Mouse (Mus musculus) megakaryocyte progenitor cell, adult 5-6 weeks (primary cell): ENCODE results near the gene Strc. TPM values are rescaled to one million over a fixed set of nuclear protein-coding genes. Genes with fewer than 3 reads are reported as not detected.
"Not testable (repeated sequence)": the region's sequence is repeated elsewhere in the genome, so short reads cannot be mapped to it uniquely, and the experiment has no call there.

ENCODE experiments used
- ATAC-seq: replicated peaks from 2 replicates; pipeline ENCODE4 v1.8.0; 2016; ENCODE audit warnings: mild to moderate bottlenecking, moderate TSS enrichment, inconsistent platforms; ENCODE audit not compliant: poor library complexity
- total RNA-seq, 2 experiments: library from RNA; stranded (forward) in 1 of 2; stranded (reverse) in 1 of 2; fragments of 157-497, 149-512 nt in 1 of 2; fragments of 200-1000 nt in 1 of 2; gene quantifications; 2 replicates each; pipeline versions ENCODE4 v1.2.3 to v1.2.4; 2015 to 2017

Gene Strc
- total RNA-seq (2015), result not detected in 2 replicates
- not detected in 2 replicates for total RNA-seq (2017)

GRCm38 (mm10) chr2:121386961-121387575 is at the start of gene Strc:
TSS of gene Strc (minus strand) at chr2:121387168.
- ATAC-seq, result not testable (repeated sequence)

- ATAC-seq, result peak; percentile 78
Observed at GRCm38 (mm10) chr2:121434854-121435253, 47.9 kb upstream of the Strc start.

GRCm38 (mm10) chr2:121425890-121426289 is 38.9 kb upstream of the Strc start:
- no peak for ATAC-seq

GRCm38 (mm10) chr2:121423166-121423565 is 36.2 kb upstream of the Strc start:
- no peak for ATAC-seq

GRCm38 (mm10) chr2:121418476-121418875 is 31.5 kb upstream of the Strc start:
- ATAC-seq, result no peak

- ATAC-seq, result no peak
Observed at GRCm38 (mm10) chr2:121416356-121416755, 29.4 kb upstream of the Strc start.

GRCm38 (mm10) chr2:121415591-121415990 is 28.6 kb upstream of the Strc start:
- no peak for ATAC-seq

- no peak for ATAC-seq
Observed at GRCm38 (mm10) chr2:121415103-121415502, 28.1 kb upstream of the Strc start.

GRCm38 (mm10) chr2:121414139-121414685 is 27.2 kb upstream of the Strc start:
- ATAC-seq, result peak; percentile 23

GRCm38 (mm10) chr2:121413387-121414042 is 26.5 kb upstream of the Strc start, which contains the start of the genes Pdia3 and Catsper2:
TSS of gene Pdia3 (plus strand) at chr2:121413775.
TSS of gene Catsper2 (minus strand) at chr2:121413792.
- peak; percentile 86 for ATAC-seq

GRCm38 (mm10) chr2:121412843-121413386 is 25.9 kb upstream of the Strc start:
- peak; percentile 26 for ATAC-seq

GRCm38 (mm10) chr2:121408160-121408559 is 21.2 kb upstream of the Strc start:
- ATAC-seq, result peak; percentile 78

- no peak for ATAC-seq
Observed at GRCm38 (mm10) chr2:121403296-121403695, 16.3 kb upstream of the Strc start.

GRCm38 (mm10) chr2:121396624-121397023 is 9.7 kb upstream of the Strc start:
- ATAC-seq, result peak; percentile 83

- no peak for ATAC-seq
Observed at GRCm38 (mm10) chr2:121374766-121375165, 12.2 kb downstream of the Strc start.

- no peak for ATAC-seq
Observed at GRCm38 (mm10) chr2:121372266-121372665, 14.7 kb downstream of the Strc start.

GRCm38 (mm10) chr2:121370921-121371320 is 16.0 kb downstream of the Strc start:
- no peak for ATAC-seq

GRCm38 (mm10) chr2:121368831-121369230 is 18.1 kb downstream of the Strc start:
- no peak for ATAC-seq

GRCm38 (mm10) chr2:121363656-121364055 is 23.3 kb downstream of the Strc start:
- ATAC-seq, result no peak

- ATAC-seq, result no peak
Observed at GRCm38 (mm10) chr2:121359461-121359860, 27.5 kb downstream of the Strc start.

GRCm38 (mm10) chr2:121358381-121358780 is 28.6 kb downstream of the Strc start:
- 0 out of 2 replicates have a peak, but pooled peaks have one; percentile 10 for ATAC-seq

- ATAC-seq, result no peak
Observed at GRCm38 (mm10) chr2:121357961-121358360, 29.0 kb downstream of the Strc start.
